In genomic region chr15:18482385-18482784, GRCm38 (mm10) we compare ENCODE assay signal across 29 mouse cellular contexts.
"Had no signal": no experiment of that assay in that cellular context is flagged by ENCODE, and none has a peak within 500 bp of the region (broad histone marks: within the 10 kb centered on the region; RNA-seq: fewer than 3 reads in every experiment).

No protein-coding gene starts in this region.

- ATAC-seq: liver, embryonic 12.5 days; liver, postnatal 0 days; lung, postnatal 0 days; midbrain, embryonic 13.5 days; midbrain, embryonic 15.5 days; midbrain, embryonic 16.5 days had no signal

- DNase-seq: left cerebral cortex, postnatal 4 days; liver; liver, embryonic 13.5 days; liver, postnatal 0 days; lung, adult 18-20 months; lung, adult 2 months; lung, embryonic 14.5 days; lung, postnatal 10 days; lung, postnatal 14 days; lung, postnatal 36 days; lung, postnatal 4 days; midbrain, embryonic 14.5 days had no signal

- H3K4me3 ChIP-seq: limb, embryonic 10.5 days; limb, embryonic 12.5 days; limb, embryonic 13.5 days; limb, embryonic 15.5 days; liver, embryonic 12.5 days; liver, embryonic 13.5 days; liver, embryonic 15.5 days; lung, embryonic 15.5 days; megakaryocyte, embryonic 14.5 days; midbrain, embryonic 10.5 days; midbrain, embryonic 12.5 days; midbrain, embryonic 13.5 days; midbrain, embryonic 15.5 days; neural tube, embryonic 12.5 days had no signal

- H3K27me3 ChIP-seq: limb, embryonic 12.5 days; limb, embryonic 13.5 days; limb, embryonic 15.5 days; liver, embryonic 12.5 days; liver, embryonic 13.5 days; liver, embryonic 15.5 days; lung, embryonic 15.5 days; megakaryocyte, embryonic 14.5 days; midbrain, embryonic 12.5 days; midbrain, embryonic 13.5 days; midbrain, embryonic 15.5 days; neural tube, embryonic 12.5 days had no signal

- H3K36me3 ChIP-seq: limb, embryonic 10.5 days; limb, embryonic 12.5 days; limb, embryonic 13.5 days; limb, embryonic 15.5 days; liver, embryonic 12.5 days; liver, embryonic 13.5 days; liver, embryonic 15.5 days; lung, embryonic 15.5 days; midbrain, embryonic 10.5 days; midbrain, embryonic 12.5 days; midbrain, embryonic 13.5 days; midbrain, embryonic 15.5 days; neural tube, embryonic 12.5 days had no signal

- H3K4me2 ChIP-seq: limb, embryonic 12.5 days; limb, embryonic 13.5 days; limb, embryonic 15.5 days; liver, embryonic 11.5 days; liver, embryonic 12.5 days; liver, embryonic 13.5 days; liver, embryonic 15.5 days; lung, embryonic 14.5 days; lung, embryonic 15.5 days; midbrain, embryonic 11.5 days; midbrain, embryonic 12.5 days; midbrain, embryonic 13.5 days; midbrain, embryonic 15.5 days; neural tube, embryonic 12.5 days had no signal
